Mouse (Mus musculus) liver, embryonic 13.5 days (tissue): ENCODE data around the gene Clnk. TPM values are rescaled to one million over a fixed set of nuclear protein-coding genes. Genes with fewer than 3 reads are reported as not detected.
A peak's percentile ranks its signal among the peaks of the same experiment; 100 is the strongest.

ENCODE experiments used
- ATAC-seq: fragments of 200-750 bp; cut with Nextera tagmentation; 2 replicates; pipeline ENCODE4 v1.8.0; 2017; ENCODE audit warnings: low read depth, mild to moderate bottlenecking, moderate number of reproducible peaks, moderate library complexity
- DNase-seq: peaks from one replicate; pipeline ENCODE4 v3.0.0; 2022
- H3K27ac ChIP-seq: fragments of 300-500 bp; sonication (generic); 2 replicates; pipeline ENCODE4 v1.5.1; 2015; ENCODE audit warnings: moderate library complexity, mild to moderate bottlenecking, inconsistent platforms
- H3K27me3 ChIP-seq: fragments of 300-500 bp; sonication (generic); 2 replicates; pipeline ENCODE4 v1.6.1; 2015; ENCODE audit warnings: mild to moderate bottlenecking, inconsistent platforms
- H3K36me3 ChIP-seq: fragments of 300-500 bp; sonication (generic); 2 replicates; pipeline ENCODE4 v1.6.1; 2015; ENCODE audit warnings: mild to moderate bottlenecking, inconsistent platforms
- H3K4me1 ChIP-seq: fragments of 300-500 bp; sonication (generic); replicated peaks from 2 replicates; pipeline ENCODE4 v1.6.1; 2015; ENCODE audit warnings: inconsistent platforms
- H3K4me2 ChIP-seq: fragments of 300-500 bp; sonication (generic); 2 replicates; pipeline ENCODE4 v1.6.1; 2015; ENCODE audit warnings: inconsistent platforms, mild to moderate bottlenecking, moderate library complexity
- H3K4me3 ChIP-seq: fragments of 300-500 bp; sonication (generic); replicated peaks from 2 replicates; pipeline ENCODE4 v1.5.1; 2015; ENCODE audit warnings: mild to moderate bottlenecking, inconsistent platforms
- H3K9ac ChIP-seq: fragments of 300-500 bp; sonication (generic); 2 replicates; pipeline ENCODE4 v1.6.1; 2015; ENCODE audit warnings: mild to moderate bottlenecking, inconsistent platforms
- H3K9me3 ChIP-seq: fragments of 300-500 bp; sonication (generic); replicated peaks from 2 replicates; pipeline ENCODE4 v1.6.1; 2016; ENCODE audit warnings: inconsistent platforms
- WGBS: fragments of 180-500 bp; shearing (Covaris S2); methylation state at CpG from one replicate; pipeline ENCODE4 v1.1.7; 2015; ENCODE audit not compliant: insufficient replicate concordance; 5-methylcytosine and 5-hydroxymethylcytosine counted together
- polyA plus RNA-seq: library from polyadenylated mRNA; unstranded; fragments of >200 nt; fragmentation: Nextera tagmentation; extraction: Ambion mirVana; gene quantifications from 2 replicates; pipeline ENCODE4 v1.2.1, GENCODE M21; 2015

Clnk gene
- polyA plus RNA-seq, 1 experiment from 2014 or later: not detected

GRCm38 (mm10) chr5:38702941-38703340 is 173.7 kb downstream of the Clnk start:
- no peaks in the 10 kb centered on the region for H3K9me3 ChIP-seq
- ATAC-seq: no peak
- no peak overlapping the region for H3K4me2 ChIP-seq
- DNase-seq: no peak
- H3K4me1 ChIP-seq: no peaks in the 10 kb centered on the region
- WGBS: 71% methylated on average over 6 of the region's 6 CpGs
- H3K27ac ChIP-seq: no peak overlapping the region
- H3K4me3 ChIP-seq: no peak overlapping the region
- no peaks in the 10 kb centered on the region for H3K27me3 ChIP-seq
- no peak overlapping the region for H3K9ac ChIP-seq
- H3K36me3 ChIP-seq: no peaks in the 10 kb centered on the region

GRCm38 (mm10) chr5:38702091-38702490 is 174.5 kb downstream of the Clnk start:
- Histone ChIP-seq H3K4me3 (no peak overlapping the region), H3K9ac (no peak overlapping the region), H3K9me3 (no peaks in the 10 kb centered on the region), H3K4me2 (no peak overlapping the region), H3K36me3 (no peaks in the 10 kb centered on the region), H3K27me3 (no peaks in the 10 kb centered on the region), H3K4me1 (no peaks in the 10 kb centered on the region), H3K27ac (no peak overlapping the region)
- WGBS: 65% methylated on average over 2 of the region's 2 CpGs
- DNase-seq (no peak), ATAC-seq (no peak)

DNA sequence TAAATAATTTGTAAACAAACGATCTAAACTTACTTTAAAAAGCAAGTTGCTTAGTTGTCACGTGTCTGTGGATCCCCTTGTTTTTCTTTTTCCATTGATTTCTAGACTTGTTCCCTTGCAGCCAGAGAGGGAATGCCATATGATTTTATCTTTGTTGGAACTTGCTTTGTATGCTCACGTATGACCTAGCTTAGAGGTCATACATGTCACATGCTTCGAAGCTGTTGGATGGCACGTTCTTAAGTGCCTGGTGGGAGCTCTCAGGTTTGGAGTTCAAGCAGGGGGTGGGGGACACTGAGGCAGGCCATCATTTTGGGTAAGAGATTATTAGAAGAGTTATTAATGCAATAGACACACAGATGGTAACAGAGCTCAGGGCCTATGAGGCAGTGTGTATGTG is 178.1 kb downstream of the Clnk start:
- Histone ChIP-seq H3K4me3 (no peak overlapping the region), H3K9me3 (no peaks in the 10 kb centered on the region), H3K27me3 (no peaks in the 10 kb centered on the region), H3K4me1 (no peaks in the 10 kb centered on the region), H3K9ac (no peak overlapping the region), H3K36me3 (no peaks in the 10 kb centered on the region), H3K4me2 (no peak overlapping the region), H3K27ac (no peak overlapping the region)
- 57% methylated on average over 5 of the region's 5 CpGs for WGBS
- no peak for DNase-seq
- ATAC-seq: no peak

GRCm38 (mm10) chr5:38698046-38698445 is 178.6 kb downstream of the Clnk start:
- Histone ChIP-seq H3K4me3 (no peak overlapping the region), H3K9ac (no peak overlapping the region), H3K4me1 (no peaks in the 10 kb centered on the region), H3K4me2 (no peak overlapping the region), H3K27ac (no peak overlapping the region), H3K9me3 (no peaks in the 10 kb centered on the region), H3K27me3 (no peaks in the 10 kb centered on the region), H3K36me3 (no peaks in the 10 kb centered on the region)
- 46% methylated on average over 3 of the region's 3 CpGs for WGBS
- ATAC-seq (no peak), DNase-seq (no peak)

DNA sequence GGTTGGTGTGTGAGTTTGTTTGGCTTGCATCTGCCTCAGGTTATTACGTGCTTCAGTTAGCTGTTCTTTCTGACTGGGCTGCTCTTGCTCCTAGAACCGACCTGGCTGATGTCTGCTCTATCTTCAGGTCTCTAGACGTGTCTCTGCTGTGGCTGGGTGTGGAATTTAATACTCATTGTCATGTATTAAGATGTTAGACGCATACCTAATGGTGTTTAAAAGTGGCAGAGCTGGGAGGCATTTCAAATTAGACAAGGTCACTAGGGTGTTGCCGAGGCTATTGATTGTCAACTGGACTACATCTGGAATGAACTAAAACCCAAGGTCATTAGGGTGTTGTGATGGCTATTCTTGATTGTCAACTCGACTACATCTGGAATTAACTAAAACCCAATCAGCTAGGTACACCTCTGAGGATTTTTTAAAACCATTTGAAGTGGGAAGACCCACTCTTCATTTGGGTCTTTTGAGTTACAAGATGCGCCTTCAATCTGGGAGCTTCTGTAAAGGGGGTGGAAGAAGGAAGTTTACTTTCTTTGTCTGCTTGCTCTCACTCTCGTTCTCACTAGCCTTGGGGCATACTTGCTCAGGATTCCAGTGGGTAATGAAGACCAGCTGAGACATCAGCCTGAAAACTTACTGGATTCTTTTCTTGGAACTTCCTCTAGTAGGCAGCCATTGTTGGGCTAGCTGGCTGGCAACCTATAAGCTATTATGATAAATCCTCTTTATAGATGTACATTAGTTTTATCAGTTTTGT is 179.8 kb downstream of the Clnk start:
- H3K36me3 ChIP-seq: no peaks in the 10 kb centered on the region
- H3K4me2 ChIP-seq: no peak overlapping the region
- WGBS: 58% methylated on average over 8 of the region's 8 CpGs
- H3K4me3 ChIP-seq: no peak overlapping the region
- no peak overlapping the region for H3K27ac ChIP-seq
- no peak overlapping the region for H3K9ac ChIP-seq
- no peaks in the 10 kb centered on the region for H3K4me1 ChIP-seq
- no peak for DNase-seq
- H3K27me3 ChIP-seq: no peaks in the 10 kb centered on the region
- no peaks in the 10 kb centered on the region for H3K9me3 ChIP-seq
- no peak for ATAC-seq

DNA sequence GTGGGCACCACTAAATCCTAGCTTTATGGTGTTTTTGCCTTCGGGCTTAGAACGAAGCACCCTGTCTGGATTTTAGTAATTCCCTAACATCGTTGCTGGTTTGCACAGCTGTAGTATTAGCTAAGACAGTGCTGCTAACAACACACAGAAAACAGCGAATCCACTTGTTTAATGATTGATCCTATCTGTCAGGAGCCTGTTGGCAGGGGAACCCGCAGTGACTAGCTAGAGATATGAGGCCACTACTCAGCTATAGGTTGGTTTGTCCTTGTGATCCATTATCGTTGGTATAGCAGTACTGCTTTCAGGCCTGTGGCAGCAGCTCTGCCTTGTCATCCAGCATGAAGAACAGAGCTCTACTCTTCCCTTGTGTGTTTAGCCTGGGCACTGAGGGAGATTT is 183.8 kb downstream of the Clnk start:
- H3K9ac ChIP-seq: no peak overlapping the region
- DNase-seq (no peak), ATAC-seq (no peak)
- no peak overlapping the region for H3K4me2 ChIP-seq
- WGBS: 58% methylated on average over 6 of the region's 6 CpGs
- no peaks in the 10 kb centered on the region for H3K36me3 ChIP-seq
- H3K4me3 ChIP-seq: no peak overlapping the region
- no peaks in the 10 kb centered on the region for H3K9me3 ChIP-seq
- H3K27ac ChIP-seq: no peak overlapping the region
- H3K27me3 ChIP-seq: no peaks in the 10 kb centered on the region
- H3K4me1 ChIP-seq: no peaks in the 10 kb centered on the region

GRCm38 (mm10) chr5:38689186-38689585 is 187.4 kb downstream of the Clnk start:
- 71% methylated on average over 6 of the region's 6 CpGs for WGBS
- no peak overlapping the region for H3K27ac ChIP-seq
- peaks cover 7% of the 10 kb centered on the region for H3K27me3 ChIP-seq
- H3K36me3 ChIP-seq: no peaks in the 10 kb centered on the region
- DNase-seq (no peak), ATAC-seq (no peak)
- no peaks in the 10 kb centered on the region for H3K9me3 ChIP-seq
- no peak overlapping the region for H3K4me3 ChIP-seq
- H3K4me2 ChIP-seq: no peak overlapping the region
- H3K9ac ChIP-seq: no peak overlapping the region
- peaks cover 2% of the 10 kb centered on the region; the same call in 1 of the 2 replicates for H3K4me1 ChIP-seq

GRCm38 (mm10) chr5:38687694-38688093 is 188.9 kb downstream of the Clnk start:
- Histone ChIP-seq H3K4me3 (no peak overlapping the region), H3K9ac (no peak overlapping the region), H3K27me3 (peaks cover 10% of the 10 kb centered on the region), H3K9me3 (no peaks in the 10 kb centered on the region), H3K27ac (no peak overlapping the region), H3K4me1 (peaks cover 14% of the 10 kb centered on the region), H3K36me3 (no peaks in the 10 kb centered on the region), H3K4me2 (no peak overlapping the region)
- 58% methylated on average over 1 of the region's 1 CpGs for WGBS
- DNase-seq (no peak), ATAC-seq (no peak)

- H3K27ac ChIP-seq: no peak within 1 kb of the TSS
- peaks cover 14% of the 10 kb centered on the region for H3K4me1 ChIP-seq
- peak within 1 kb of the TSS; percentile 67 for H3K4me3 ChIP-seq
- under 1% methylated on average over 72 of the region's 89 CpGs for WGBS
- DNase-seq (peak; percentile 56), ATAC-seq (peak; percentile 85)
- H3K27me3 ChIP-seq: peaks cover 10% of the 10 kb centered on the region
- no peaks in the 10 kb centered on the region for H3K9me3 ChIP-seq
- H3K9ac ChIP-seq: peak within 1 kb of the TSS; percentile 69
- peaks cover 20% of the 10 kb centered on the region for H3K36me3 ChIP-seq
- H3K4me2 ChIP-seq: peak within 1 kb of the TSS; percentile 78
Measured at GRCm38 (mm10) chr5:38684164-38684911, 192.3 kb downstream of the Clnk start, which contains the start of gene Zfp518b. TSS of gene Zfp518b (minus strand) at chr5:38684826.

- Histone ChIP-seq H3K9ac (no peak overlapping the region), H3K9me3 (no peaks in the 10 kb centered on the region), H3K4me1 (no peaks in the 10 kb centered on the region), H3K36me3 (no peaks in the 10 kb centered on the region), H3K4me2 (no peak overlapping the region), H3K27me3 (no peaks in the 10 kb centered on the region), H3K27ac (no peak overlapping the region), H3K4me3 (no peak overlapping the region)
- ATAC-seq (no peak), DNase-seq (no peak)
- 68% methylated on average over 5 of the region's 5 CpGs for WGBS
Measured at GRCm38 (mm10) chr5:38658836-38659235, 217.8 kb downstream of the Clnk start.
